Mouse (Mus musculus) G1E (cell line): Measurements from ENCODE around the gene Syt2.

ENCODE experiments used
- CTCF ChIP-seq: IDR thresholded peaks from 2 replicates; pipeline ENCODE4 v1.5.1; 2012; ENCODE audit warnings: low read depth, low read length, inconsistent platforms, mixed read lengths
- GATA1 ChIP-seq: IDR thresholded peaks from 2 replicates; pipeline ENCODE4 v1.6.1; 2012; ENCODE audit warnings: borderline replicate concordance, low read length, inconsistent platforms, mixed read lengths
- POLR2AphosphoS5 ChIP-seq: IDR thresholded peaks from 2 replicates; pipeline ENCODE4 v1.6.1; 2012; ENCODE audit warnings: low read depth, low read length, inconsistent platforms; ENCODE audit not compliant: insufficient replicate concordance
- TAL1 ChIP-seq: conservative IDR thresholded peaks from 2 replicates; pipeline ENCODE4 v1.6.1; 2012; ENCODE audit warnings: low read depth, low read length, inconsistent platforms, mixed read lengths

GRCm38 (mm10) chr1:134788096-134788495, 141.6 kb downstream of the Syt2 start:
- no peak for TF ChIP-seq CTCF
- no peak for TF ChIP-seq POLR2AphosphoS5
- no peak for TF ChIP-seq GATA1
- TF ChIP-seq TAL1, result no peak
